Mouse (Mus musculus): ENCODE measurements at regions not wholly inside any gene's neighbourhood (a gene's known extent, or its start where the extent isn't known, plus 50 kb on each side); places are given as distances from the start of the nearest gene placed in this dataset.
"Not testable (repeated sequence)": the region's sequence is repeated elsewhere in the genome, so short reads cannot be mapped to it uniquely, and the experiment has no call there.

- H3K27me3 ChIP-seq (replicated peaks; ENCODE audit: control insufficient read depth, insufficient read depth, low read length) = not testable (repeated sequence)
Measured at GRCm38 (mm10) chr5:10550115-10550514, 303.8 kb upstream of the Gm5152 start.

GRCm38 (mm10) chr5:10562321-10562720, 316.0 kb upstream of the Gm5152 start:
- Histone ChIP-seq H3K9ac (ENCODE audit: low read depth, low read length) (no peak overlapping the region), H3K4me1 (replicated peaks; ENCODE audit: control insufficient read depth, insufficient read depth, low read length) (no peaks in the 10 kb centered on the region), H3K4me3 (ENCODE audit: low read depth, low read length) (no peak overlapping the region), H3K9me3 (ENCODE audit: control insufficient read depth) (no peaks in the 10 kb centered on the region), H3K27ac (ENCODE audit: low read depth, low read length) (no peak overlapping the region), H3K36me3 (ENCODE audit: control insufficient read depth, insufficient read depth) (no peaks in the 10 kb centered on the region), H3K4me2 (replicated peaks; ENCODE audit: low read depth) (no peak overlapping the region), H3K27me3 (replicated peaks; ENCODE audit: control insufficient read depth, insufficient read depth, low read length) (no peaks in the 10 kb centered on the region)
- WGBS = 57% methylated on average over 5 of the region's 5 CpGs
- no peak for ATAC-seq
- no peak for TF ChIP-seq CTCF (IDR thresholded peaks at IDR 0.05; ENCODE audit: low read depth)

More at GRCm38 (mm10) chr5:10550115-10550514, 303.8 kb upstream of the Gm5152 start:
- WGBS = 58% methylated on average over 3 of the region's 3 CpGs
- not testable (repeated sequence) for H3K36me3 ChIP-seq (ENCODE audit: control insufficient read depth, insufficient read depth); H3K9me3 ChIP-seq (ENCODE audit: control insufficient read depth); ATAC-seq; H3K27ac ChIP-seq (ENCODE audit: low read depth, low read length); H3K4me3 ChIP-seq (ENCODE audit: low read depth, low read length); H3K9ac ChIP-seq (ENCODE audit: low read depth, low read length); H3K4me1 ChIP-seq (replicated peaks; ENCODE audit: control insufficient read depth, insufficient read depth, low read length); H3K4me2 ChIP-seq (replicated peaks; ENCODE audit: low read depth)

GRCm38 (mm10) chr5:10592392-10592791, 346.1 kb upstream of the Gm5152 start:
- Histone ChIP-seq H3K9ac (ENCODE audit: low read depth, low read length) (no peak overlapping the region), H3K4me2 (replicated peaks; ENCODE audit: low read depth) (no peak overlapping the region), H3K4me3 (ENCODE audit: low read depth, low read length) (no peak overlapping the region), H3K4me1 (replicated peaks; ENCODE audit: control insufficient read depth, insufficient read depth, low read length) (no peaks in the 10 kb centered on the region), H3K27ac (ENCODE audit: low read depth, low read length) (no peak overlapping the region), H3K36me3 (ENCODE audit: control insufficient read depth, insufficient read depth) (no peaks in the 10 kb centered on the region), H3K9me3 (ENCODE audit: control insufficient read depth) (no peaks in the 10 kb centered on the region), H3K27me3 (replicated peaks; ENCODE audit: control insufficient read depth, insufficient read depth, low read length) (no peaks in the 10 kb centered on the region)
- ATAC-seq = no peak
- TF ChIP-seq CTCF (IDR thresholded peaks at IDR 0.05; ENCODE audit: low read depth) = no peak
- 51% methylated on average over 1 of the region's 1 CpGs for WGBS

GRCm38 (mm10) chr5:10600774-10601173, 346.8 kb upstream of the Gm8871 start:
- TF ChIP-seq CTCF (IDR thresholded peaks at IDR 0.05; ENCODE audit: low read depth) = no peak
- Histone ChIP-seq H3K27me3 (replicated peaks; ENCODE audit: control insufficient read depth, insufficient read depth, low read length) (no peaks in the 10 kb centered on the region), H3K27ac (ENCODE audit: low read depth, low read length) (no peak overlapping the region), H3K4me1 (replicated peaks; ENCODE audit: control insufficient read depth, insufficient read depth, low read length) (no peaks in the 10 kb centered on the region), H3K4me2 (replicated peaks; ENCODE audit: low read depth) (no peak overlapping the region), H3K36me3 (ENCODE audit: control insufficient read depth, insufficient read depth) (no peaks in the 10 kb centered on the region), H3K4me3 (ENCODE audit: low read depth, low read length) (no peak overlapping the region), H3K9ac (ENCODE audit: low read depth, low read length) (no peak overlapping the region), H3K9me3 (ENCODE audit: control insufficient read depth) (no peaks in the 10 kb centered on the region)
- WGBS = 86% methylated on average over 5 of the region's 5 CpGs
- ATAC-seq = no peak

- no peak for ATAC-seq
- H3K4me3 ChIP-seq (ENCODE audit: low read depth, low read length) = no peak overlapping the region
- TF ChIP-seq CTCF (IDR thresholded peaks at IDR 0.05; ENCODE audit: low read depth) = peak; percentile 55
- H3K36me3 ChIP-seq (ENCODE audit: control insufficient read depth, insufficient read depth) = no peaks in the 10 kb centered on the region
- no peak overlapping the region for H3K27ac ChIP-seq (ENCODE audit: low read depth, low read length)
- no peaks in the 10 kb centered on the region for H3K4me1 ChIP-seq (replicated peaks; ENCODE audit: control insufficient read depth, insufficient read depth, low read length)
- no peak overlapping the region for H3K4me2 ChIP-seq (replicated peaks; ENCODE audit: low read depth)
- no peaks in the 10 kb centered on the region for H3K9me3 ChIP-seq (ENCODE audit: control insufficient read depth)
- 18% methylated on average over 1 of the region's 1 CpGs for WGBS
- H3K27me3 ChIP-seq (replicated peaks; ENCODE audit: control insufficient read depth, insufficient read depth, low read length) = no peaks in the 10 kb centered on the region
- H3K9ac ChIP-seq (ENCODE audit: low read depth, low read length) = no peak overlapping the region
Measured at GRCm38 (mm10) chr5:10633176-10633575, 314.4 kb upstream of the Gm8871 start.

GRCm38 (mm10) chr5:10648075-10648474, 299.5 kb upstream of the Gm8871 start:
- Histone ChIP-seq H3K27me3 (replicated peaks; ENCODE audit: control insufficient read depth, insufficient read depth, low read length) (no peaks in the 10 kb centered on the region), H3K4me3 (ENCODE audit: low read depth, low read length) (no peak overlapping the region), H3K4me1 (replicated peaks; ENCODE audit: control insufficient read depth, insufficient read depth, low read length) (no peaks in the 10 kb centered on the region), H3K9me3 (ENCODE audit: control insufficient read depth) (no peaks in the 10 kb centered on the region), H3K36me3 (ENCODE audit: control insufficient read depth, insufficient read depth) (no peaks in the 10 kb centered on the region), H3K4me2 (replicated peaks; ENCODE audit: low read depth) (no peak overlapping the region), H3K9ac (ENCODE audit: low read depth, low read length) (no peak overlapping the region), H3K27ac (ENCODE audit: low read depth, low read length) (no peak overlapping the region)
- no peak for ATAC-seq
- WGBS = 34% methylated on average over 4 of the region's 4 CpGs
- TF ChIP-seq CTCF (IDR thresholded peaks at IDR 0.05; ENCODE audit: low read depth) = peak; percentile 70

GRCm38 (mm10) chr5:10663301-10663700, 284.3 kb upstream of the Gm8871 start:
- no peak for ATAC-seq
- H3K4me1 ChIP-seq (replicated peaks; ENCODE audit: control insufficient read depth, insufficient read depth, low read length) = no peaks in the 10 kb centered on the region
- no peak overlapping the region for H3K4me3 ChIP-seq (ENCODE audit: low read depth, low read length)
- TF ChIP-seq CTCF (IDR thresholded peaks at IDR 0.05; ENCODE audit: low read depth) = no peak
- H3K4me2 ChIP-seq (replicated peaks; ENCODE audit: low read depth) = no peak overlapping the region
- H3K36me3 ChIP-seq (ENCODE audit: control insufficient read depth, insufficient read depth) = no peaks in the 10 kb centered on the region
- H3K9ac ChIP-seq (ENCODE audit: low read depth, low read length) = no peak overlapping the region
- no peaks in the 10 kb centered on the region for H3K27me3 ChIP-seq (replicated peaks; ENCODE audit: control insufficient read depth, insufficient read depth, low read length)
- H3K9me3 ChIP-seq (ENCODE audit: control insufficient read depth) = no peaks in the 10 kb centered on the region; the same call in 1 of the 2 replicates
- 64% methylated on average over 4 of the region's 4 CpGs for WGBS
- no peak overlapping the region for H3K27ac ChIP-seq (ENCODE audit: low read depth, low read length)
